Mouse (Mus musculus) olfactory bulb, adult 2 months (tissue): ENCODE data around the gene Naxd.

Experiments
- CTCF ChIP-seq: fragments of 200-500 bp; IDR thresholded peaks from 2 replicates; pipeline ENCODE4 v1.5.1; 2012; ENCODE audit warnings: low read depth, mild to moderate bottlenecking, low read length, moderate library complexity; ENCODE audit not compliant: insufficient read depth
- POLR2A ChIP-seq: fragments of 200-500 bp; IDR thresholded peaks from 2 replicates; pipeline ENCODE4 v1.6.1; 2012; ENCODE audit warnings: mild to moderate bottlenecking, low read depth, low read length, moderate library complexity; ENCODE audit not compliant: insufficient read depth

DNA sequence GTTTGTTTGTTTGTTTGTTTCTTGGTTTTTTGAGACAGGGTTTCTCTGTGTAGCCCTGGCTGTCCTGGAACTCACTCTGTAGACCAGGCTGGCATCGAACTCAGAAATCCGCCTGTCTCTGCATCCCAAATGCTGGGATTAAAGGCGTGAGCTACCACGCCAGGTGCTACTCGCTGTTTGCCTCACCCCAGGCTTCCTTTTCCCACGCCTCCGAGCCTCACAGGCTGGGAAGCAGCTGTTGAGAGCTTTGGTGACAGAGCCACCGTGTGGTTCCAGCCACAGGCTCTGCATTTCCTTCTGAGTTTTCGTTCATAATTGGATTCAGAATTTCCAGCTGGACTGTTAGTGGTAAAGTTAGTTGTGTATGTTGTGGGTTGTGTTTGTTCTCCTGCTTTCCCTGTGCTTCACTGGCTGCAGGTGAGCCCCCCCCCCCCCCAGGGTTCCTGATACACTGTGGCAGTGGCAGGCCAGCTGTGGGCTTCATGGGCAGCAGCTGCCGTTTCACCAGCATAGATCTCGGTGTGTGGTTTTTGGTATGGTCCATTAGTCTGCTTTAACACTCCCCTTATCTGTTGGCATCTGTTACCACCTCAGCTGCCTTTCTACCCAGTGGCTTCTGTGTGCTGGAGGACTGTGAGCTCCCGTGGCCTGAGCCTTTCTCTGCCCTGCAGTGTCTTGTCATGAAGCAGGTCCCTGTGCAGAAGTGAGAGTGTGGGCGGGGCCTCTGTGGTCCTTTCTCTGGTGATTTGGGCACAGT is 6.3 kb downstream of the Naxd start:
- TF ChIP-seq POLR2A (no peak), CTCF (no peak)
